Mouse (Mus musculus) liver, postnatal 0 days (tissue): Measurements from ENCODE around the gene Nos2.

ENCODE experiments used
- CTCF ChIP-seq: sonication (generic); IDR thresholded peaks from 2 replicates; pipeline ENCODE4 v1.5.1; 2016; ENCODE audit warnings: antibody characterized with exemption, low read depth
- EP300 ChIP-seq: IDR thresholded peaks from 2 replicates; pipeline ENCODE4 v1.6.1; 2016; ENCODE audit warnings: antibody characterized with exemption, low read depth, mild to moderate bottlenecking

DNA sequence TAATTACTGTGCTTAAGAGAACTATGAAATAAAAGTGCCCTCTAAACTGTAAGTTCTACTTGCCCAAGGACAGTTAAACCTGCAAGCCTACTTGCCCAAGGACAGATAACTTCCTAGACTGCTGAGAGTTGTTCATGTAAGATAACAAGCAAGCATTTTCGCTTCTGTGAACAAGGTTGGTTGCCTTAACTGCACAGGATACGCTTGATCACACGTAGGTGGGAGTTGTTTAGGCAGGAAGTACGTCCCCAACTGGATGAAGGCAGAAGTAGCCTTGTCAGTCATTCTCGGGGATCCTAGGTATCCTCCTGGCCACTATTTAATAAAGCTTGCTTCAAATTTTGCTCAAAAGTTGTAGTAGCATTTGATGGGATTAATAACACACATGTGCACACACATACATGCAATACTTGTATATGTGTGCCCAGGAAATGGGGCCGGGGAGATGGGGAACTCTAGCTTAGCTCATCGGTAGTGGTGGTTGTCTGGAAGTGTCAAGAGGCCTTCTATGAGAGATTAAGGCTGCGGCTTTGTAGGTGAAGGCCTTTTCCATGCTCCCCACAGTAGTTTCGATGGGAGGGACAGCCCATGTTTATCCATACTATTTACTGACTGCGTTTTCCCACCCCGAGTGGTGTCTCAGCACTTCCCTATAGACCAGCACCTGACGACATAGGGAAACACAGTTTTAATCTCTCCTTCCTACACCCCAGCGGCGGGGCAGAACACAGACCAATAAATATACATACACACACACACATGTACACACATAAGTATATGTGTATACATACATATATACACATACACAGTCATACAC, 85.2 kb downstream of the Nos2 start:
- TF ChIP-seq CTCF (peak; percentile 15; the same call in 1 of the 2 replicates), EP300 (peak; percentile 77)
